Mouse (Mus musculus) lung, adult 2 months (tissue): ENCODE results near the gene Sgpp1. TPM values are rescaled to one million over a fixed set of nuclear protein-coding genes. Genes with fewer than 3 reads are reported as not detected.

Source experiments
- DNase-seq: peaks from one replicate; pipeline ENCODE4 v3.0.0; 2022
- H3K4me1 ChIP-seq: fragments of 200-500 bp; 2 replicates; pipeline ENCODE4 v1.6.1; 2011; ENCODE audit warnings: low read length; ENCODE audit not compliant: control insufficient read depth, insufficient read depth
- H3K4me3 ChIP-seq: fragments of 200-500 bp; replicated peaks from 2 replicates; pipeline ENCODE3; 2011; ENCODE audit warnings: low read depth, mild to moderate bottlenecking, control low read depth, low read length; ENCODE audit errors: extremely low read depth
- CTCF ChIP-seq: fragments of 200-500 bp; IDR thresholded peaks from 2 replicates; pipeline ENCODE4 v1.5.1; 2011; ENCODE audit warnings: mild to moderate bottlenecking, low read length, control low read depth; ENCODE audit not compliant: insufficient read depth
- POLR2A ChIP-seq: fragments of 200-500 bp; IDR thresholded peaks from 2 replicates; pipeline ENCODE4 v1.6.1; 2011; ENCODE audit warnings: low read depth, mild to moderate bottlenecking, control low read depth, low read length, borderline replicate concordance; ENCODE audit errors: extremely low read depth
- WGBS: fragments of 180-500 bp; shearing (Covaris S2); methylation state at CpG from one replicate; pipeline ENCODE4 v1.1.7; 2018; 5-methylcytosine and 5-hydroxymethylcytosine counted together
- polyA plus RNA-seq: library from polyadenylated mRNA; depleted of rRNA; stranded (reverse); fragments of >200 nt; gene quantifications from 2 replicates; pipeline ENCODE4 v1.2.3, GENCODE M21; 2012

The Sgpp1 gene
- polyA plus RNA-seq, 1 experiment: 35.2 TPM

GRCm38 (mm10) chr12:75734167-75734566 is 1.4 kb downstream of the Sgpp1 start:
- Histone ChIP-seq H3K4me3 (peak overlapping the region; percentile 63), H3K4me1 (peaks cover 6% of the 10 kb centered on the region)
- WGBS: 2% methylated on average over 10 of the region's 10 CpGs
- TF ChIP-seq POLR2A (no peak), CTCF (no peak)
- DNase-seq: peak; percentile 10

GRCm38 (mm10) chr12:75733331-75734070 is 2.0 kb downstream of the Sgpp1 start:
- DNase-seq: no peak
- WGBS: 13% methylated on average over 7 of the region's 7 CpGs

GRCm38 (mm10) chr12:75731927-75732443 is 3.5 kb downstream of the Sgpp1 start:
- TF ChIP-seq POLR2A: no peak
- no peak for TF ChIP-seq CTCF
- H3K4me1 ChIP-seq: peaks cover 6% of the 10 kb centered on the region
- 74% methylated on average over 6 of the region's 6 CpGs for WGBS
- no peak overlapping the region for H3K4me3 ChIP-seq
- DNase-seq: no peak

More at GRCm38 (mm10) chr12:75733331-75734070, 2.0 kb downstream of the Sgpp1 start:
- TF ChIP-seq POLR2A: no peak
- TF ChIP-seq CTCF: no peak
- Histone ChIP-seq H3K4me3 (peak overlapping the region; percentile 46), H3K4me1 (peaks cover 6% of the 10 kb centered on the region)

- TF ChIP-seq POLR2A (no peak), CTCF (no peak)
- H3K4me1 ChIP-seq: peaks cover 6% of the 10 kb centered on the region
- WGBS: 80% methylated on average over 3 of the region's 3 CpGs
- no peak overlapping the region for H3K4me3 ChIP-seq
- DNase-seq: no peak
Measured at GRCm38 (mm10) chr12:75731508-75731907, 4.0 kb downstream of the Sgpp1 start.

- DNase-seq: no peak
- TF ChIP-seq CTCF: no peak
- no peak for TF ChIP-seq POLR2A
- H3K4me3 ChIP-seq: no peak overlapping the region
- WGBS: 70% methylated on average over 4 of the region's 4 CpGs
- peaks cover 3% of the 10 kb centered on the region; the same call in 1 of the 2 replicates for H3K4me1 ChIP-seq
Measured at GRCm38 (mm10) chr12:75730458-75730857, 5.1 kb downstream of the Sgpp1 start.

- 19% methylated on average over 1 of the region's 1 CpGs for whole genome bisulfite sequencing
- no peak for TF ChIP-seq CTCF
- no peak for TF ChIP-seq POLR2A
- no peak for DNase-seq
- Histone ChIP-seq H3K4me1 (peaks cover 3% of the 10 kb centered on the region; the same call in 1 of the 2 replicates), H3K4me3 (no peak overlapping the region)
Measured at GRCm38 (mm10) chr12:75729876-75730275, 5.7 kb downstream of the Sgpp1 start.

DNA sequence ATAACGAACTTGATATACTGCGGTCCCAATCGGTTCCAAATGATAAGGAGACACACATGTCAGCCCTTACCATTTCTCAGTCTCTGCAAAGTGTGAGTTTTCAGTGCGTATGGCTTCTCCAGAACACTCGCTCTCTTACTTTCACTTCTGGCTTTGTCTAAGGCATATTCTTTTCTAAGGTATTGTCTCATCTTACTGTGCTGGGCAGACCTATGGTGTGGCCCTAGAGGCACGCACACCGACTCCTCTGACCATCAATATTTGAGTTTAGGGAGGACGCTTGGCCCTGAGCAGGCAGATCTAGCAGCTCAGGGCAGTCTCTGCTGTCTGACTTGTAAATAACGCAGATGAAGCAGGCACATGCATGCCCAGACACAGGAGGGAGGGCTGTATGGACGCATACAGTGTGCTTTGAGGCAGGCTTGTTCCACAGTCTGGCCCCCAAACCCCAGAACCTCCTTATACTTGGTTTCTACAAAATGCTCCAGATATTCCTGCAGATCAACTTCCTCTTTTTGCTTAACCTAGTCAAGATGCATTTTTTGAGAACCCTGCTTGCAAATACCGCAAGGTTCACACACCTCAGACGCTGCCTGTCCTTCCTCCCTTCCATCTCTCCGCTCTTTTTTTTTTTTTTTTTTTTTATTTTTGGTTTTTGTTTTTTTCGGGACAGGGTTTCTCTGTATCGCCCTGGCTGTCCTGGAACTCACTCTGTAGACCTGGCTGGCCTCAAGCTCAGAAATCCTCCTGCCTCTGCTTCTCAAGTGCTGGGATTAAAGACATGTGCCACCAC is 8.0 kb downstream of the Sgpp1 start:
- 84% methylated on average over 15 of the region's 15 CpGs for WGBS
- H3K4me1 ChIP-seq: peaks cover 3% of the 10 kb centered on the region; the same call in 1 of the 2 replicates
- no peak for DNase-seq
- H3K4me3 ChIP-seq: no peak overlapping the region
- no peak for TF ChIP-seq CTCF
- TF ChIP-seq POLR2A: no peak

GRCm38 (mm10) chr12:75726349-75726861 is 9.1 kb downstream of the Sgpp1 start:
- no peak overlapping the region for H3K4me3 ChIP-seq
- TF ChIP-seq POLR2A: no peak
- TF ChIP-seq CTCF: no peak
- no peak for DNase-seq
- WGBS: 67% methylated on average over 8 of the region's 8 CpGs
- H3K4me1 ChIP-seq: peaks cover 3% of the 10 kb centered on the region; the same call in 1 of the 2 replicates

GRCm38 (mm10) chr12:75724621-75725324 is 10.8 kb downstream of the Sgpp1 start:
- DNase-seq: no peak
- no peak overlapping the region for H3K4me3 ChIP-seq
- whole genome bisulfite sequencing: 91% methylated on average over 14 of the region's 14 CpGs
- TF ChIP-seq CTCF (no peak), POLR2A (no peak)
- H3K4me1 ChIP-seq: no peaks in the 10 kb centered on the region; the same call in 1 of the 2 replicates
